Mouse (Mus musculus) embryonic facial prominence, embryonic 14.5 days (tissue): ENCODE measurements around the gene Mapk8ip1. TPM values are rescaled to one million over a fixed set of nuclear protein-coding genes. Genes with fewer than 3 reads are reported as not detected.

Experiments used
- ATAC-seq: fragments of 200-750 bp; cut with Nextera tagmentation; 2 replicates; pipeline ENCODE4 v1.8.0; 2017; ENCODE audit warnings: low read depth, moderate number of reproducible peaks, moderate TSS enrichment
- DNase-seq: peaks from one replicate; pipeline ENCODE4 v3.0.0-alpha.2; 2015; ENCODE audit warnings: low spot score
- H3K27ac ChIP-seq: fragments of 300-500 bp; sonication (generic); replicated peaks from 2 replicates; pipeline ENCODE4 v1.5.1; 2014; ENCODE audit warnings: low read depth, mild to moderate bottlenecking, low read length, moderate library complexity
- H3K27me3 ChIP-seq: fragments of 300-500 bp; sonication (generic); replicated peaks from 2 replicates; pipeline ENCODE4 v1.6.1; 2014; ENCODE audit warnings: low read length; ENCODE audit not compliant: control insufficient read depth, insufficient read depth
- H3K36me3 ChIP-seq: fragments of 300-500 bp; sonication (generic); 2 replicates; pipeline ENCODE4 v1.6.1; 2014; ENCODE audit warnings: low read length, mixed read lengths; ENCODE audit not compliant: control insufficient read depth, insufficient read depth
- H3K4me1 ChIP-seq: fragments of 300-500 bp; sonication (generic); 2 replicates; pipeline ENCODE4 v1.6.1; 2014; ENCODE audit warnings: antibody characterized with exemption, low read length; ENCODE audit not compliant: control insufficient read depth, insufficient read depth
- H3K4me2 ChIP-seq: fragments of 300-500 bp; sonication (generic); 2 replicates; pipeline ENCODE4 v1.6.1; 2014; ENCODE audit warnings: low read depth, mild to moderate bottlenecking, low read length, moderate library complexity, mixed read lengths
- H3K4me3 ChIP-seq: fragments of 300-500 bp; sonication (generic); 2 replicates; pipeline ENCODE4 v1.5.1; 2014; ENCODE audit warnings: low read depth, mild to moderate bottlenecking, low read length
- H3K9ac ChIP-seq: fragments of 300-500 bp; sonication (generic); 2 replicates; pipeline ENCODE4 v1.6.1; 2014; ENCODE audit warnings: low read depth, mild to moderate bottlenecking, low read length, moderate library complexity, mixed read lengths
- H3K9me3 ChIP-seq: fragments of 300-500 bp; sonication (generic); 2 replicates; pipeline ENCODE4 v1.6.1; 2016; ENCODE audit warnings: low read length; ENCODE audit not compliant: control insufficient read depth
- WGBS: fragments of 180-500 bp; shearing (Covaris S2); extraction: QIAGEN DNeasy Blood & Tissue Kit; methylation state at CpG from one replicate; pipeline ENCODE4 v1.1.7; 2014; 5-methylcytosine and 5-hydroxymethylcytosine counted together
- polyA plus RNA-seq: library from polyadenylated mRNA; unstranded; fragments of >200 nt; fragmentation: Nextera tagmentation; extraction: Ambion mirVana; gene quantifications from 2 replicates; pipeline ENCODE4 v1.2.1, GENCODE M21; 2014

Mapk8ip1 gene
- polyA plus RNA-seq, 1 experiment from 2014 or later: 17.6 TPM

- Histone ChIP-seq H3K4me3 (peak within 1 kb of the TSS; percentile 72), H3K27me3 (peaks cover 17% of the 10 kb centered on the region), H3K36me3 (peaks cover 12% of the 10 kb centered on the region), H3K4me1 (peaks cover 30% of the 10 kb centered on the region), H3K9me3 (no peaks in the 10 kb centered on the region), H3K27ac (peak within 1 kb of the TSS; percentile 84), H3K4me2 (peak within 1 kb of the TSS; percentile 91), H3K9ac (peak within 1 kb of the TSS; percentile 77)
- WGBS: under 1% methylated on average over 16 of the region's 16 CpGs
- ATAC-seq (peak; percentile 48), DNase-seq (peak; percentile 79)
Measured at GRCm38 (mm10) chr2:92374514-92374913, 26.5 kb downstream of the Mapk8ip1 start, which contains the start of the genes Pex16 and Large2. Pex16 (plus strand) TSS chr2:92374676. Large2 (minus strand) TSS chr2:92374869.

GRCm38 (mm10) chr2:92373437-92373813, 27.6 kb downstream of the Mapk8ip1 start:
- ATAC-seq: no peak
- H3K36me3 ChIP-seq: peaks cover 2% of the 10 kb centered on the region; the same call in 1 of the 2 replicates
- 77% methylated on average over 11 of the region's 11 CpGs for WGBS
- peaks cover 30% of the 10 kb centered on the region for H3K4me1 ChIP-seq
- no peak for DNase-seq
- peak overlapping the region; percentile 84 for H3K27ac ChIP-seq
- no peak overlapping the region for H3K4me3 ChIP-seq
- no peak overlapping the region for H3K4me2 ChIP-seq
- H3K9me3 ChIP-seq: no peaks in the 10 kb centered on the region
- peaks cover 17% of the 10 kb centered on the region for H3K27me3 ChIP-seq
- no peak overlapping the region for H3K9ac ChIP-seq

- ATAC-seq (no peak), DNase-seq (peak; percentile 55)
- H3K27ac ChIP-seq: peak overlapping the region; percentile 84
- H3K9me3 ChIP-seq: no peaks in the 10 kb centered on the region
- H3K4me2 ChIP-seq: no peak overlapping the region
- peaks cover 17% of the 10 kb centered on the region for H3K27me3 ChIP-seq
- peaks cover 30% of the 10 kb centered on the region for H3K4me1 ChIP-seq
- no peaks in the 10 kb centered on the region; the same call in 1 of the 2 replicates for H3K36me3 ChIP-seq
- WGBS: 46% methylated on average over 9 of the region's 9 CpGs
- no peak overlapping the region for H3K9ac ChIP-seq
- no peak overlapping the region for H3K4me3 ChIP-seq
Measured at GRCm38 (mm10) chr2:92372767-92373436, 28.2 kb downstream of the Mapk8ip1 start.

- H3K27ac ChIP-seq: peak overlapping the region; percentile 84; the same call in 1 of the 2 replicates
- H3K4me1 ChIP-seq: peaks cover 30% of the 10 kb centered on the region
- no peak overlapping the region for H3K4me3 ChIP-seq
- H3K27me3 ChIP-seq: peaks cover 17% of the 10 kb centered on the region
- no peak for ATAC-seq
- WGBS: 17% methylated on average over 10 of the region's 10 CpGs
- peak overlapping the region; percentile 88; the same call in 1 of the 2 replicates for H3K4me2 ChIP-seq
- H3K36me3 ChIP-seq: no peaks in the 10 kb centered on the region
- H3K9ac ChIP-seq: no peak overlapping the region
- H3K9me3 ChIP-seq: no peaks in the 10 kb centered on the region
- DNase-seq: peak; percentile 48
Measured at GRCm38 (mm10) chr2:92371971-92372690, 28.9 kb downstream of the Mapk8ip1 start.

GRCm38 (mm10) chr2:92370821-92371805, 29.9 kb downstream of the Mapk8ip1 start:
- peak overlapping the region; percentile 61 for H3K27ac ChIP-seq
- peaks cover 17% of the 10 kb centered on the region for H3K27me3 ChIP-seq
- H3K9me3 ChIP-seq: no peaks in the 10 kb centered on the region
- DNase-seq (peak; percentile 80), ATAC-seq (peak; percentile 10; the same call in 1 of the 2 replicates)
- 6% methylated on average over 19 of the region's 45 CpGs for WGBS
- H3K4me1 ChIP-seq: peaks cover 28% of the 10 kb centered on the region
- H3K4me3 ChIP-seq: peak overlapping the region; percentile 46
- H3K36me3 ChIP-seq: no peaks in the 10 kb centered on the region
- peak overlapping the region; percentile 61 for H3K9ac ChIP-seq
- peak overlapping the region; percentile 88 for H3K4me2 ChIP-seq

- WGBS: 25% methylated on average over 11 of the region's 19 CpGs
- no peak overlapping the region for H3K27ac ChIP-seq
- no peak for DNase-seq
Measured at GRCm38 (mm10) chr2:92370375-92370774, 30.7 kb downstream of the Mapk8ip1 start.

GRCm38 (mm10) chr2:92367383-92368029, 33.6 kb downstream of the Mapk8ip1 start:
- WGBS: 35% methylated on average over 20 of the region's 20 CpGs
- peaks cover 19% of the 10 kb centered on the region for H3K4me1 ChIP-seq
- peaks cover 17% of the 10 kb centered on the region for H3K27me3 ChIP-seq
- H3K27ac ChIP-seq: no peak overlapping the region
- no peak overlapping the region for H3K4me3 ChIP-seq
- H3K9me3 ChIP-seq: no peaks in the 10 kb centered on the region
- no peak for DNase-seq
- H3K9ac ChIP-seq: no peak overlapping the region
- ATAC-seq: no peak
- peaks cover 17% of the 10 kb centered on the region; the same call in 1 of the 2 replicates for H3K36me3 ChIP-seq
- H3K4me2 ChIP-seq: no peak overlapping the region

More at GRCm38 (mm10) chr2:92370375-92370774, 30.7 kb downstream of the Mapk8ip1 start:
- H3K4me1 ChIP-seq: peaks cover 23% of the 10 kb centered on the region
- peaks cover 17% of the 10 kb centered on the region for H3K27me3 ChIP-seq
- H3K9me3 ChIP-seq: no peaks in the 10 kb centered on the region
- H3K4me2 ChIP-seq: peak overlapping the region; percentile 88
- no peak for ATAC-seq
- peak overlapping the region; percentile 61 for H3K9ac ChIP-seq
- no peaks in the 10 kb centered on the region for H3K36me3 ChIP-seq
- H3K4me3 ChIP-seq: peak overlapping the region; percentile 46
